Mouse (Mus musculus): Measurements from ENCODE around the gene Syt6. TPM values are rescaled to one million over a fixed set of nuclear protein-coding genes. Genes with fewer than 3 reads are reported as not detected.
"Not testable (repeated sequence)": the region's sequence is repeated elsewhere in the genome, so short reads cannot be mapped to it uniquely, and the experiment has no call there.

Gene Syt6
- polyA plus RNA-seq, 1 experiment, result not detected

- no peak for TF ChIP-seq GATA1 (IDR thresholded peaks at IDR 0.05; ENCODE audit: low read length)
Observed at GRCm38 (mm10) chr3:103624591-103625051, 49.6 kb downstream of the Syt6 start.

- no peak for TF ChIP-seq GATA1 (IDR thresholded peaks at IDR 0.05; ENCODE audit: low read length)
Observed at GRCm38 (mm10) chr3:103625169-103625568, 50.1 kb downstream of the Syt6 start.

GRCm38 (mm10) chr3:103626481-103626880 is 51.5 kb downstream of the Syt6 start:
- no peak for TF ChIP-seq GATA1 (IDR thresholded peaks at IDR 0.05; ENCODE audit: low read length)

GRCm38 (mm10) chr3:103627661-103628060 is 52.6 kb downstream of the Syt6 start:
- TF ChIP-seq GATA1 (IDR thresholded peaks at IDR 0.05; ENCODE audit: low read length), result no peak

GRCm38 (mm10) chr3:103633124-103633523 is 58.1 kb downstream of the Syt6 start:
- TF ChIP-seq GATA1 (IDR thresholded peaks at IDR 0.05; ENCODE audit: low read length), result no peak

- no peak for TF ChIP-seq GATA1 (IDR thresholded peaks at IDR 0.05; ENCODE audit: low read length)
Observed at GRCm38 (mm10) chr3:103633831-103634230, 58.8 kb downstream of the Syt6 start.

- TF ChIP-seq GATA1 (IDR thresholded peaks at IDR 0.05; ENCODE audit: low read length), result no peak
Observed at GRCm38 (mm10) chr3:103634256-103634655, 59.2 kb downstream of the Syt6 start.

- TF ChIP-seq GATA1 (IDR thresholded peaks at IDR 0.05; ENCODE audit: low read length), result no peak
Observed at GRCm38 (mm10) chr3:103637641-103638040, 62.6 kb downstream of the Syt6 start.

GRCm38 (mm10) chr3:103640226-103640803 is 65.3 kb downstream of the Syt6 start:
- no peak for TF ChIP-seq GATA1 (IDR thresholded peaks at IDR 0.05; ENCODE audit: low read length)

- no peak for TF ChIP-seq GATA1 (IDR thresholded peaks at IDR 0.05; ENCODE audit: low read length)
Observed at GRCm38 (mm10) chr3:103641301-103641700, 66.3 kb downstream of the Syt6 start.

GRCm38 (mm10) chr3:103645968-103646367 is 70.9 kb downstream of the Syt6 start, which contains the start of gene Atg4a-ps:
TSS of gene Atg4a-ps (minus strand) at chr3:103646068.
- TF ChIP-seq GATA1 (IDR thresholded peaks at IDR 0.05; ENCODE audit: low read length), result not testable (repeated sequence)

GRCm38 (mm10) chr3:103647164-103647867 is 72.3 kb downstream of the Syt6 start:
- TF ChIP-seq GATA1 (IDR thresholded peaks at IDR 0.05; ENCODE audit: low read length), result no peak

GRCm38 (mm10) chr3:103648486-103648885 is 73.5 kb downstream of the Syt6 start:
- no peak for TF ChIP-seq GATA1 (IDR thresholded peaks at IDR 0.05; ENCODE audit: low read length)

- TF ChIP-seq GATA1 (IDR thresholded peaks at IDR 0.05; ENCODE audit: low read length), result no peak
Observed at GRCm38 (mm10) chr3:103649716-103650115, 74.7 kb downstream of the Syt6 start.

- no peak for TF ChIP-seq GATA1 (IDR thresholded peaks at IDR 0.05; ENCODE audit: low read length)
Observed at GRCm38 (mm10) chr3:103650406-103650805, 75.4 kb downstream of the Syt6 start.

GRCm38 (mm10) chr3:103660012-103660411 is 85.0 kb downstream of the Syt6 start:
- no peak for TF ChIP-seq GATA1 (IDR thresholded peaks at IDR 0.05; ENCODE audit: low read length)

GRCm38 (mm10) chr3:103661714-103662113 is 86.7 kb downstream of the Syt6 start:
- no peak for TF ChIP-seq GATA1 (IDR thresholded peaks at IDR 0.05; ENCODE audit: low read length)
